Mouse (Mus musculus): ENCODE data around the gene Alox12b.

DNA sequence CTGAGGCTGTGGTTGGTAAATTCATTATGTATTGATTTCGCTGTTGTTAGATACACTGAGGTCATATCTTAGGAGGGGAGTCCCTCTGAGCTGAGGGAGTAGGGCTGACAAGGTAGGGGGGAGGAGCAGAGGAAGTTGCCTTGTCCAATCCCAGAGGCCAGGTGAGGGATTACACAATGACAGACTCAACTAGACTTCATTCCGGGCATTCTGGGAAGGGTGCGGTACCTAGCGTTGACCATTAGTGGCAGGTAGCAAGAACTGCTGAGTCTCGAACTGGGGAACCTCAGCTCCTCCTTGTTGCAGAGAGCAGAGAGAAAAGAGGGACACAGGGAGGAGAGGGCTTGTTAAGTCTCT is 23.2 kb upstream of the Alox12b start:
- TF ChIP-seq CTCF (IDR thresholded peaks at IDR 0.05; ENCODE audit: insufficient read depth, low read length) (no peak), POLR2A (IDR thresholded peaks at IDR 0.05; ENCODE audit: borderline replicate concordance, extremely low read depth, low read depth, low read length) (no peak)
